Mouse (Mus musculus) olfactory bulb, adult 2 months (tissue): ENCODE results near the gene Adh6a. TPM values are rescaled to one million over a fixed set of nuclear protein-coding genes. Genes with fewer than 3 reads are reported as not detected.

Experiments
- H3K27ac ChIP-seq: fragments of 200-500 bp; 2 replicates; pipeline ENCODE4 v1.5.1; 2012; ENCODE audit warnings: low read depth, low read length; ENCODE audit not compliant: insufficient read depth
- H3K4me1 ChIP-seq: fragments of 200-500 bp; 2 replicates; pipeline ENCODE4 v1.6.1; 2012; ENCODE audit warnings: low read length; ENCODE audit not compliant: control insufficient read depth, insufficient read depth
- H3K4me3 ChIP-seq: fragments of 200-500 bp; 2 replicates; pipeline ENCODE4 v1.5.1; 2012; ENCODE audit warnings: mild to moderate bottlenecking, low read depth, low read length, moderate library complexity; ENCODE audit not compliant: insufficient read depth
- CTCF ChIP-seq: fragments of 200-500 bp; IDR thresholded peaks from 2 replicates; pipeline ENCODE4 v1.5.1; 2012; ENCODE audit warnings: low read depth, mild to moderate bottlenecking, low read length, moderate library complexity; ENCODE audit not compliant: insufficient read depth
- POLR2A ChIP-seq: fragments of 200-500 bp; IDR thresholded peaks from 2 replicates; pipeline ENCODE4 v1.6.1; 2012; ENCODE audit warnings: mild to moderate bottlenecking, low read depth, low read length, moderate library complexity; ENCODE audit not compliant: insufficient read depth
- WGBS: fragments of 180-500 bp; shearing (Covaris S2); methylation state at CpG from one replicate; pipeline ENCODE4 v1.1.7; 2018; 5-methylcytosine and 5-hydroxymethylcytosine counted together
- polyA plus RNA-seq: library from polyadenylated mRNA; stranded (reverse); fragments of >200 nt; gene quantifications from 2 replicates; pipeline ENCODE4 v1.2.4, GENCODE M21; 2012; ENCODE audit warnings: low replicate concordance; ENCODE audit not compliant: missing spikeins, insufficient read depth, insufficient read length

Adh6a gene
- polyA plus RNA-seq, 1 experiment, result not detected

GRCm38 (mm10) chr3:138309910-138310309 lies 3.2 kb upstream of the Adh6a start:
- WGBS, result 93% methylated on average over 8 of the region's 8 CpGs
- Histone ChIP-seq H3K27ac (no peak overlapping the region), H3K4me1 (no peaks in the 10 kb centered on the region), H3K4me3 (no peak overlapping the region)
- no peak for TF ChIP-seq POLR2A
- no peak for TF ChIP-seq CTCF

GRCm38 (mm10) chr3:138311015-138311414 lies 2.1 kb upstream of the Adh6a start:
- 89% methylated on average over 6 of the region's 6 CpGs for WGBS
- Histone ChIP-seq H3K27ac (no peak overlapping the region), H3K4me3 (no peak overlapping the region), H3K4me1 (no peaks in the 10 kb centered on the region)
- TF ChIP-seq POLR2A (no peak), CTCF (no peak)

GRCm38 (mm10) chr3:138316908-138317472 lies 3.9 kb downstream of the Adh6a start:
- H3K4me3 ChIP-seq, result no peak overlapping the region
- 87% methylated on average over 2 of the region's 2 CpGs for WGBS
- H3K4me1 ChIP-seq, result no peaks in the 10 kb centered on the region
- TF ChIP-seq CTCF (no peak), POLR2A (no peak)
- H3K27ac ChIP-seq, result no peak overlapping the region

- Histone ChIP-seq H3K27ac (no peak overlapping the region), H3K4me3 (no peak overlapping the region), H3K4me1 (no peaks in the 10 kb centered on the region)
- 93% methylated on average over 17 of the region's 17 CpGs for WGBS
- TF ChIP-seq CTCF, result no peak
- TF ChIP-seq POLR2A, result no peak
These were observed 11.9 kb downstream of the Adh6a start for GRCm38 (mm10) chr3:138325001-138325400.

GRCm38 (mm10) chr3:138325466-138325865 lies 12.4 kb downstream of the Adh6a start:
- H3K4me1 ChIP-seq, result no peaks in the 10 kb centered on the region
- no peak overlapping the region for H3K27ac ChIP-seq
- WGBS, result 91% methylated on average over 6 of the region's 6 CpGs
- no peak overlapping the region for H3K4me3 ChIP-seq
- TF ChIP-seq POLR2A (no peak), CTCF (no peak)

- Histone ChIP-seq H3K4me3 (no peak overlapping the region), H3K27ac (no peak overlapping the region), H3K4me1 (no peaks in the 10 kb centered on the region)
- TF ChIP-seq POLR2A (no peak), CTCF (no peak)
- 93% methylated on average over 8 of the region's 8 CpGs for WGBS
These were observed 20.8 kb downstream of the Adh6a start for GRCm38 (mm10) chr3:138333910-138334309.

GRCm38 (mm10) chr3:138334320-138334719 lies 21.2 kb downstream of the Adh6a start:
- H3K4me3 ChIP-seq, result no peak overlapping the region
- H3K4me1 ChIP-seq, result no peaks in the 10 kb centered on the region

GRCm38 (mm10) chr3:138335566-138335965 lies 22.5 kb downstream of the Adh6a start:
- Histone ChIP-seq H3K27ac (no peak overlapping the region), H3K4me3 (no peak overlapping the region), H3K4me1 (no peaks in the 10 kb centered on the region)
- 96% methylated on average over 1 of the region's 1 CpGs for WGBS
- no peak for TF ChIP-seq POLR2A
- no peak for TF ChIP-seq CTCF

More at GRCm38 (mm10) chr3:138334320-138334719, 21.2 kb downstream of the Adh6a start:
- WGBS, result 92% methylated on average over 4 of the region's 4 CpGs
- H3K27ac ChIP-seq, result no peak overlapping the region
- TF ChIP-seq POLR2A (no peak), CTCF (no peak)

GRCm38 (mm10) chr3:138336104-138336754 lies 23.1 kb downstream of the Adh6a start:
- Histone ChIP-seq H3K4me1 (no peaks in the 10 kb centered on the region), H3K4me3 (no peak overlapping the region), H3K27ac (no peak overlapping the region)
- WGBS, result 63% methylated on average over 3 of the region's 3 CpGs
- TF ChIP-seq CTCF (no peak), POLR2A (no peak)

- no peaks in the 10 kb centered on the region for H3K4me1 ChIP-seq
- H3K27ac ChIP-seq, result no peak within 1 kb of the TSS
- H3K4me3 ChIP-seq, result no peak within 1 kb of the TSS
- 90% methylated on average over 14 of the region's 14 CpGs for WGBS
- no peak for TF ChIP-seq CTCF
- TF ChIP-seq POLR2A, result no peak
These were observed 28.4 kb downstream of the Adh6a start, which contains the start of gene Adh6b for GRCm38 (mm10) chr3:138341471-138341870. Gene Adh6b, plus strand, starts transcription at chr3:138341775.
